Mouse (Mus musculus) midbrain, embryonic 13.5 days (tissue): ENCODE results near the gene Olfr420. TPM values are rescaled to one million over a fixed set of nuclear protein-coding genes. Genes with fewer than 3 reads are reported as not detected.

ENCODE experiments used
- ATAC-seq: fragments of 200-750 bp; cut with Nextera tagmentation; 2 replicates; pipeline ENCODE4 v1.8.0; 2017; ENCODE audit warnings: mild to moderate bottlenecking, moderate TSS enrichment, moderate library complexity
- H3K27ac ChIP-seq: fragments of 300-500 bp; sonication (generic); 2 replicates; pipeline ENCODE4 v1.5.1; 2015; ENCODE audit warnings: inconsistent platforms, mild to moderate bottlenecking, moderate library complexity
- H3K27me3 ChIP-seq: fragments of 300-500 bp; sonication (generic); 2 replicates; pipeline ENCODE4 v1.6.1; 2015; ENCODE audit warnings: mild to moderate bottlenecking, inconsistent platforms
- H3K36me3 ChIP-seq: fragments of 300-500 bp; sonication (generic); 2 replicates; pipeline ENCODE4 v1.6.1; 2015; ENCODE audit warnings: mild to moderate bottlenecking, inconsistent platforms
- H3K4me1 ChIP-seq: fragments of 300-500 bp; sonication (generic); replicated peaks from 2 replicates; pipeline ENCODE4 v1.6.1; 2015; ENCODE audit warnings: inconsistent platforms
- H3K4me2 ChIP-seq: fragments of 300-500 bp; sonication (generic); replicated peaks from 2 replicates; pipeline ENCODE4 v1.6.1; 2015; ENCODE audit warnings: moderate library complexity, mild to moderate bottlenecking, inconsistent platforms
- H3K4me3 ChIP-seq: fragments of 300-500 bp; sonication (generic); replicated peaks from 2 replicates; pipeline ENCODE4 v1.5.1; 2015; ENCODE audit warnings: mild to moderate bottlenecking, inconsistent platforms
- H3K9ac ChIP-seq: fragments of 300-500 bp; sonication (generic); replicated peaks from 2 replicates; pipeline ENCODE4 v1.6.1; 2015; ENCODE audit warnings: mild to moderate bottlenecking, inconsistent platforms
- H3K9me3 ChIP-seq: fragments of 300-500 bp; sonication (generic); 2 replicates; pipeline ENCODE4 v1.6.1; 2016; ENCODE audit warnings: mild to moderate bottlenecking, inconsistent platforms
- WGBS: fragments of 180-500 bp; shearing (Covaris S2); methylation state at CpG from one replicate; pipeline ENCODE4 v1.1.7; 2015; 5-methylcytosine and 5-hydroxymethylcytosine counted together
- polyA plus RNA-seq: library from polyadenylated mRNA; unstranded; fragments of >200 nt; fragmentation: Nextera tagmentation; extraction: Ambion mirVana; gene quantifications from 2 replicates; pipeline ENCODE4 v1.2.1, GENCODE M21; 2015

The Olfr420 gene
- polyA plus RNA-seq, 1 experiment from 2014 or later = not detected

- no peaks in the 10 kb centered on the region for H3K4me1 ChIP-seq
- WGBS = 16% methylated on average over 3 of the region's 3 CpGs
- H3K36me3 ChIP-seq = no peaks in the 10 kb centered on the region
Measured at GRCm38 (mm10) chr1:174172605-174173004, 17.2 kb downstream of the Olfr420 start, which contains the start of gene Spta1. Gene Spta1 (plus strand): TSS chr1:174172776.

GRCm38 (mm10) chr1:174204699-174205098 lies 49.3 kb downstream of the Olfr420 start:
- Histone ChIP-seq H3K9ac (no peak overlapping the region), H3K36me3 (no peaks in the 10 kb centered on the region), H3K9me3 (no peaks in the 10 kb centered on the region), H3K4me1 (no peaks in the 10 kb centered on the region), H3K4me3 (no peak overlapping the region), H3K27me3 (no peaks in the 10 kb centered on the region), H3K27ac (no peak overlapping the region), H3K4me2 (no peak overlapping the region)
- WGBS = 87% methylated on average over 7 of the region's 7 CpGs
- ATAC-seq = no peak

More at GRCm38 (mm10) chr1:174172605-174173004, 17.2 kb downstream of the Olfr420 start, which contains the start of gene Spta1:
- H3K4me3 ChIP-seq = no peak within 1 kb of the TSS
- no peak within 1 kb of the TSS for H3K9ac ChIP-seq
- ATAC-seq = no peak
- no peak within 1 kb of the TSS for H3K27ac ChIP-seq
- no peak within 1 kb of the TSS for H3K4me2 ChIP-seq
- H3K9me3 ChIP-seq = no peaks in the 10 kb centered on the region
- H3K27me3 ChIP-seq = no peaks in the 10 kb centered on the region

Other genes with a start within 250 kb of the Olfr420 start
- gene Ifi211, start 242.6 kb upstream of the Olfr420 start, polyA plus RNA-seq = 0.24 and 0.32 TPM in 2 replicates
- 0.48 and 0.99 TPM in 2 replicates for gene Mndal, start 213.1 kb upstream of the Olfr420 start, polyA plus RNA-seq
- gene Ifi203, start 213.0 kb upstream of the Olfr420 start, polyA plus RNA-seq = 0.15 and 0.18 TPM in 2 replicates
- not detected in 2 replicates for gene Ifi202b, start 172.9 kb upstream of the Olfr420 start, polyA plus RNA-seq
- gene Ifi205, start 123.8 kb upstream of the Olfr420 start, polyA plus RNA-seq = not detected in 2 replicates
- gene Olfr433, start 114.9 kb upstream of the Olfr420 start, polyA plus RNA-seq = not detected in 2 replicates
- gene Olfr432, start 106.4 kb upstream of the Olfr420 start, polyA plus RNA-seq = not detected in 2 replicates
- gene Olfr430, start 89.0 kb upstream of the Olfr420 start, polyA plus RNA-seq = not detected in 2 replicates
- not detected in 2 replicates for gene Olfr429, start 71.3 kb upstream of the Olfr420 start, polyA plus RNA-seq
- gene Olfr427, start 58.7 kb upstream of the Olfr420 start, polyA plus RNA-seq = not detected in 2 replicates
- gene Olfr231, start 34.5 kb upstream of the Olfr420 start, polyA plus RNA-seq = not detected in 2 replicates
- not detected in 2 replicates for gene Olfr424, start 24.1 kb upstream of the Olfr420 start, polyA plus RNA-seq
- 0.12 TPM in 2 replicates for gene Spta1, start 17.1 kb downstream of the Olfr420 start, polyA plus RNA-seq
- gene Olfr419, start 96.4 kb downstream of the Olfr420 start, polyA plus RNA-seq = not detected in 2 replicates
- not detected in 2 replicates for gene Mptx1, start 174.9 kb downstream of the Olfr420 start, polyA plus RNA-seq
- gene Olfr417, start 209.5 kb downstream of the Olfr420 start, polyA plus RNA-seq = not detected in 2 replicates
- not detected in 2 replicates for gene Olfr248, start 235.4 kb downstream of the Olfr420 start, polyA plus RNA-seq